Mouse (Mus musculus) hindbrain, embryonic 16.5 days (tissue): ENCODE data around the gene Rhobtb3. TPM values are rescaled to one million over a fixed set of nuclear protein-coding genes. Genes with fewer than 3 reads are reported as not detected.

Experiments used
- ATAC-seq: fragments of 200-750 bp; cut with Nextera tagmentation; 2 replicates; pipeline ENCODE4 v1.8.0; 2017; ENCODE audit warnings: moderate TSS enrichment, moderate library complexity
- H3K27ac ChIP-seq: fragments of 300-500 bp; sonication (generic); 2 replicates; pipeline ENCODE4 v1.5.1; 2014; ENCODE audit warnings: low read depth, mild to moderate bottlenecking, control low read depth, low read length, moderate library complexity
- H3K27me3 ChIP-seq: fragments of 300-500 bp; sonication (generic); replicated peaks from 2 replicates; pipeline ENCODE4 v1.6.1; 2014; ENCODE audit warnings: low read length; ENCODE audit not compliant: control insufficient read depth, insufficient read depth
- H3K36me3 ChIP-seq: fragments of 300-500 bp; sonication (generic); 2 replicates; pipeline ENCODE4 v1.6.1; 2014; ENCODE audit warnings: mild to moderate bottlenecking, low read length, moderate library complexity, mixed read lengths; ENCODE audit not compliant: control insufficient read depth, insufficient read depth
- H3K4me1 ChIP-seq: fragments of 300-500 bp; sonication (generic); 2 replicates; pipeline ENCODE4 v1.6.1; 2014; ENCODE audit warnings: low read depth, low read length; ENCODE audit not compliant: control insufficient read depth, insufficient read depth
- H3K4me2 ChIP-seq: fragments of 300-500 bp; sonication (generic); 2 replicates; pipeline ENCODE4 v1.6.1; 2014; ENCODE audit warnings: mild to moderate bottlenecking, low read length, control low read depth, moderate library complexity
- H3K4me3 ChIP-seq: fragments of 300-500 bp; sonication (generic); 2 replicates; pipeline ENCODE4 v1.5.1; 2014; ENCODE audit warnings: mild to moderate bottlenecking, low read length, control low read depth, moderate library complexity
- H3K9ac ChIP-seq: fragments of 300-500 bp; sonication (generic); 2 replicates; pipeline ENCODE4 v1.6.1; 2014; ENCODE audit warnings: low read depth, mild to moderate bottlenecking, control low read depth, low read length, moderate library complexity
- H3K9me3 ChIP-seq: fragments of 300-500 bp; sonication (generic); 2 replicates; pipeline ENCODE4 v1.6.1; 2014; ENCODE audit warnings: mild to moderate bottlenecking, low read length, moderate library complexity; ENCODE audit not compliant: control insufficient read depth
- WGBS: fragments of 180-500 bp; shearing (Covaris S2); extraction: QIAGEN DNeasy Blood & Tissue Kit; methylation state at CpG from one replicate; pipeline ENCODE4 v1.1.7; 2014; 5-methylcytosine and 5-hydroxymethylcytosine counted together
- polyA plus RNA-seq: library from polyadenylated mRNA; unstranded; fragments of >200 nt; fragmentation: Nextera tagmentation; extraction: Ambion mirVana; gene quantifications from 2 replicates; pipeline ENCODE4 v1.2.1, GENCODE M21; 2015

Gene Rhobtb3
- polyA plus RNA-seq, 1 experiment from 2014 or later = 14.9 TPM

DNA sequence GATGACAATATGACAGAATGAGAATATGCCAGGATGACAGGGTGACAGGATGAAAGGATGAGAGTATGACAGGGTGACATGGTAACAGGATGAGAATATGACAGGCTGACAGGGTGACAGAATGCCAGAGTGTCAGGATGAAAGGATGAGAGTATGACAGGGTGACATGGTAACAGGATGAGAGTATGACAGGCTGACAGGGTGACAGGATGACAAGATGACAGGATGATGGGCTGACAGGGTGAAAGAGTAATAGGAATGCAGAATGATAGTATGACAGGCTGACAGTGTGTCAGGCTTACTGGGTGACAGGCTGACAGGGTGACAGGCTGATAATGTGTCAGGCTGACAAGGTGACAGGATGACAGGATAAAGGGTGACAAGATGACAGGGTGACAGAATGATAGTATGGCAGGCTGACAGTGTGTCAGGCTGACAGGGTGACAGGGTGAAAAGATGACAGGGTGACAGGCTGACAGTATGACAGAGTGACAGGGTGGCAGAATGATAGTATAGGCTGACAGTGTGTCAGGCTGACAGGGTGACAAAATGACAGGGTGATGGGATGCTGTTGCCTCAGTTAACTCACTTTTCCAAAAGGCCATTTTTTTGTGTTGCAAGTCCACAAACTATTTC, 11.8 kb upstream of the Rhobtb3 start:
- Histone ChIP-seq H3K9ac (no peak overlapping the region), H3K36me3 (no peaks in the 10 kb centered on the region), H3K4me2 (no peak overlapping the region), H3K4me3 (no peak overlapping the region), H3K27me3 (no peaks in the 10 kb centered on the region), H3K9me3 (no peaks in the 10 kb centered on the region), H3K4me1 (no peaks in the 10 kb centered on the region), H3K27ac (no peak overlapping the region)
- no peak for ATAC-seq

DNA sequence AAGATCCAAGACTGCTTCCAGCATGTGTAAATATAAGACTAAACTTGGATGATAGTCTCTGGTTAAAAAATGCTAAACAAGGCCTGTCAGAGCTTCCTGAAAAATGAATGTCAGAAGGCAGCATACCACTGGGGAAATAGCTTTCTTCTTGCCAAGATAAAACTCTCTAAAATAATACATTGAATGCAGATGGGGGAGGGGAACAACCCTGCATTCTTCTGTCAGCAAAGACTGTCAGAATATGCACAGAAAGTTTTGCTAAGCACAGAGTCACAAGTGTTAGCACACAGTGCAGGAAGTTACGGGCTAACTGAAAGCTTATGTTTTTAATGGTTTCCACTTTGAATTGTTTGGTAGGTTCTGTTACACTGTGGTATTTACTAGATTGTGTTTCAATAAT, 6.6 kb upstream of the Rhobtb3 start:
- Histone ChIP-seq H3K9ac (no peak overlapping the region), H3K4me2 (no peak overlapping the region), H3K4me1 (no peaks in the 10 kb centered on the region), H3K4me3 (no peak overlapping the region), H3K9me3 (no peaks in the 10 kb centered on the region), H3K27ac (no peak overlapping the region), H3K36me3 (no peaks in the 10 kb centered on the region), H3K27me3 (no peaks in the 10 kb centered on the region)
- no peak for ATAC-seq
- 41% methylated on average over 1 of the region's 1 CpGs for WGBS

DNA sequence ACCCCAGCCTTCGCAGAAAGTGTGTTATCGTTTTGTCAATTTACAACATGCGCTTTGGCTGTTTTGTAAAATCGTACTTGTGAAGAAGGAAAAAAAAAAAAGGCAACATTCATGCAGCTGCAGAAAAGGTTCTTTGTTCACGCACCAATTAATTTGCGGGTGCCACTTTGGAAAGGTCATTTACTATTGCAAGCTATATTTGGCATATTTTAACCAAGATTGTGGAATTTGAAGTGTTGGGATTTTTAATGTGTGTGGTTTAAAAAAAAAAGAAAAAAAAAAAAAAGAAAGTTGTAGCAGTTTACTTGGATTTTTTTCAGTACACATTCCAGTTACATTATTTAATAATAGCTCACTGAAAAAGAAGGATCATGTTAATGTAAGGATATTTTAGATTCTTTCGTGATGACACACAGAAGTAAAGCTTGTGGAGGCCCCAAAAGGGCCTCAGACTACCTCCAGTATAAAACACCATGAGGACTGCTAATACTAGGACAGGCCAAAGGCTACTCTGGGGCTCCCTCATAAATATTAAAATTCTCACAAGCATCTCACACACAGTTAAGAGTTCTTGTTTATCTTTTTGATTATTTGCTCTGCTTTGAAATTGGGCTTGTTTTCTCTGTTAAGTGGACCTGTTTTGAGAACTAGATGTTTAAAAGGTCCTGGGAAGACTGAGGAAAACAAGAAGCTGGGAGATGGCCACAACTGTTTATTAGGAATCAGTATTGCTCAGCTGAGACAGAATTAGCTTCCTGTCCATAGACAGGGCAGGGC, 507 bp upstream of the Rhobtb3 start:
- no peak for ATAC-seq
- H3K27ac ChIP-seq = peak overlapping the region; percentile 98
- H3K4me2 ChIP-seq = peak overlapping the region; percentile 80
- H3K9ac ChIP-seq = peak overlapping the region; percentile 95
- no peaks in the 10 kb centered on the region for H3K36me3 ChIP-seq
- no peaks in the 10 kb centered on the region for H3K9me3 ChIP-seq
- 1% methylated on average over 7 of the region's 7 CpGs for WGBS
- peaks cover 13% of the 10 kb centered on the region for H3K4me1 ChIP-seq
- peak overlapping the region; percentile 89 for H3K4me3 ChIP-seq
- H3K27me3 ChIP-seq = no peaks in the 10 kb centered on the region

DNA sequence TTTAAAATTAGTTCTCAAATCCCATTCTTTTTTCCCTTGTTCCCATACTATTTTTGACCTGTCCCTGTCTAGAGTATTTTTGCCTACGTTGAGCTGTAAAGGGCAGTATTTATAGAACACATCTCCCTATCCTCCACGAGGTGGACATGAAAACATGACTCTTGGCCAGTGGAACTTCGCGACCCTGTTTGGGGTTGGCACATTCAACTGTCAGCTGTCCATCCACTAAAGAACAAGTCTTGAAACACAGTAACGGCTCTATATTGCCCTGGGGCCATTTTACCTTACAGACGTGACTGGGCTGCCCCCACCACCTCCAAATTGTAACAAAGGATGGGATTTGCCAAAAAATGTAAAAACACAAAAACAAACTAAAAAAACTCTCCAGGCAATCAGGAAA, 994 bp downstream of the Rhobtb3 start:
- Histone ChIP-seq H3K4me1 (peaks cover 13% of the 10 kb centered on the region), H3K4me3 (peak overlapping the region; percentile 89), H3K27ac (peak overlapping the region; percentile 98), H3K27me3 (no peaks in the 10 kb centered on the region), H3K36me3 (no peaks in the 10 kb centered on the region), H3K9me3 (no peaks in the 10 kb centered on the region), H3K9ac (peak overlapping the region; percentile 95), H3K4me2 (peak overlapping the region; percentile 80)
- peak; percentile 35 for ATAC-seq
- under 1% methylated on average over 6 of the region's 6 CpGs for WGBS

DNA sequence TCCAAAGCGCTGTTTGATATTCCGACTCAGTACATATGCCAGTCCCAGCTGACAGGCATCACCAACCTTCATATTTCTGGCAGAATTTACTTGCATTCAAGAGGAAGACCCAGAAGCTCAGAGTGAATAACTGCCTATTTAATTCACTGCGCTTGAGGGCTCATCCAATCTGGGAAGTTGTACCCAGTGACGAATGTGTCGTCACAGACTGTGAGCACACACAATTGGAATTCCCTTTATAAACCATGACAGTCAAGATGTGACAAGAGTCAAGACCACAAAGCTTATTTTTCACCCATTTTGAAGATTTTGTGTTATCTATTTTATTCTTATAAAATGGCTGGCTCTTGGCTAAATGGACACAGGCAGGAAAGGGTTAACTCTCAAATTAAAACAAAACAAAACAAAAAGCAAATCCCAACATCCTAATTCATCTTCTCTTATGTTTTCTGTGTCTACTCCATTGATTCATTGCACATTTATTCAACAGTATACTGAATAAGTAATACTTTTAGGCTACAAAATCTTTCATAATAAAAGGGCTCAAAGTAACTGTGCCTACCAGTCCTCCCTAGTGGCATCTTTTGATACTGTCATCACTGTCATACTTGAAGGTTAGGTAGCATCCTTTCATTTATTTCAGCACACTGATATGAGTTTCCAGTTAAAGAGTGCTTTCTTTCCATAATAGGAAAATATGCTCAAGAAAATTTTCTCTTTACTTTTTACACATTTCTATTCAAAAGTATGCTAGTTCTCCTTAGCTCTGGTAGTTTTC, 2.0 kb downstream of the Rhobtb3 start:
- no peak overlapping the region for H3K27ac ChIP-seq
- no peak for ATAC-seq
- H3K9ac ChIP-seq = no peak overlapping the region

DNA sequence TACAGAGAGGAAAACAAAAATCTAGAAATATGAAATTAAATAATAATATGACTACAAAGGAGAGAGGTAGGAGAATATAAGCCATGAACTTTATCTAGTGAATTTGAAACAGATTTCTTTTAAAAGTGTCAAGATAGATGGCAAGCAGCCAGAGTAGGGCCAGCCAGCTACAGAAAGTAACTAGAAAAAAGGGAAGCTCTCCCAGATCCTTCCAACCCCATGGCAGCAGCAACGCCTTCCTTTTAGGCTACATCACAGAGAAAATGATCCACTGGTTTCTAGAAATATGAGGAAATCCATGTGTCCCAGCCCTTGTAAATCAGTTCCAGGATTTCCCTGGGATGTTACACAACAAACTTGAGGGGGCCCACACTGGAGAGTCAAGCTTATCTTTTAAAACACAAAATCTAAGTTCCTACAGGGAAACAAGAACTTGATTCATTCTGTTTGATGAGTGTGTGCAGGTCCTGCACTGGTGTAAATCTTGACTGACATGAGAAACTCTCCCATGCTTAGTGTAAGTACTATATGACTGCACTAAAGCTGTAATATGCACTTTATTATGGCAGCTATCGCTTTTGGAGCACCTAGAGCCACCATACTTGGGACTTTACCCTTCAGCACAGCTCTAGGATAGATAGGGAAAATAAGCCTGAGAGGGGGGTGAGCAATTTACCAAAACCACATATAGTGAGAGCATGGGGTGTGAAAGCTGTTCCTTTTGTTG, 2.8 kb downstream of the Rhobtb3 start:
- Histone ChIP-seq H3K36me3 (no peaks in the 10 kb centered on the region), H3K9me3 (no peaks in the 10 kb centered on the region), H3K27ac (no peak overlapping the region), H3K4me2 (peak overlapping the region; percentile 45), H3K4me3 (no peak overlapping the region), H3K9ac (no peak overlapping the region), H3K27me3 (no peaks in the 10 kb centered on the region), H3K4me1 (peaks cover 13% of the 10 kb centered on the region)
- 81% methylated on average over 2 of the region's 2 CpGs for WGBS
- no peak for ATAC-seq

More for the DNA sequence above, 2.0 kb downstream of the Rhobtb3 start:
- H3K4me3 ChIP-seq = peak overlapping the region; percentile 11; the same call in 1 of the 2 replicates
- no peaks in the 10 kb centered on the region for H3K36me3 ChIP-seq
- no peaks in the 10 kb centered on the region for H3K9me3 ChIP-seq
- 52% methylated on average over 5 of the region's 5 CpGs for WGBS
- H3K4me1 ChIP-seq = peaks cover 13% of the 10 kb centered on the region
- H3K27me3 ChIP-seq = no peaks in the 10 kb centered on the region
- H3K4me2 ChIP-seq = peak overlapping the region; percentile 45

DNA sequence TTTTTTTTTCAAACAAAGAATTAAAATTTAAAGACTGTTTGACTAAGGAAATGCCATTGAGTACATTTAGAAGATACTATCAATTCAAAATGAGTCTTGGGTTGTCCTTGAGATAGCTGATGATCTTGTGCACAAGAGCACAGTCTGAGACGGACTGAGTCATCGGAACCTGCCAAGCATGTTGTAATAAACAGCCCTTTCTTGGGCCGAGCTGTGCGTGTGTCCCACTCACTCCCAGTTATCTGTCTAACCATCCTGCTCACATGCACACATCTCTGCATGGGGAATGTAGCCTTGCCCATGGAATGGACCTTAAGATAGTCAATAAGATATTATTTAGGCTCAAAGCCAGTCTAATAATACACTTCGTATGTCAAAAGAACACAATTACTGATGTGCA, 4.9 kb downstream of the Rhobtb3 start:
- WGBS = 98% methylated on average over 5 of the region's 5 CpGs
- H3K27ac ChIP-seq = no peak overlapping the region

DNA sequence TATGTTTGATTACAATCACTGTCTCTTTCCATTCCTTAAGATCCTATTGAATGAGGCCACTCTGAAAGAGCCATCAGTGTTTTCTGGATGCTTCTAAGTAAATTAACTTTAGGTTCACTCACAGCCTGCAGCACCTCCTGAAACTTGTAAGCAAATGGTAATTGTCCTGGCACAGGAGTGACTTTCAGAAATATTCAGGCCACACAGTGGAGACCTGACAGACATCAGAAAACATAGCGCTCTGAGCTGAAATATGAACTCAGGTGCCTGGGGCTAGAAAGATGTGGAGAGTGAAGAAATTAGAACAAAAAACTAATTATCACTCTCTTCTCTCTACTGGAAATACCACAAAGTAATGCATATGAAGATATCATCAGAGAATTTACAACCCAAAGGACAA, 10.4 kb downstream of the Rhobtb3 start:
- no peak overlapping the region for H3K9ac ChIP-seq
- peaks cover 3% of the 10 kb centered on the region for H3K36me3 ChIP-seq
- peaks cover 4% of the 10 kb centered on the region for H3K4me1 ChIP-seq
- 78% methylated on average over 1 of the region's 1 CpGs for WGBS
- no peaks in the 10 kb centered on the region for H3K9me3 ChIP-seq
- no peak overlapping the region for H3K27ac ChIP-seq
- no peak overlapping the region for H3K4me2 ChIP-seq
- H3K4me3 ChIP-seq = no peak overlapping the region
- no peaks in the 10 kb centered on the region for H3K27me3 ChIP-seq
- no peak for ATAC-seq

More for the DNA sequence above, 4.9 kb downstream of the Rhobtb3 start:
- Histone ChIP-seq H3K36me3 (no peaks in the 10 kb centered on the region), H3K27me3 (no peaks in the 10 kb centered on the region), H3K4me1 (peaks cover 8% of the 10 kb centered on the region), H3K4me3 (no peak overlapping the region), H3K9me3 (no peaks in the 10 kb centered on the region), H3K4me2 (no peak overlapping the region), H3K9ac (no peak overlapping the region)
- ATAC-seq = no peak
